Mouse (Mus musculus) c-Kit-positive CD71-negative TER-119-negative erythroid progenitor cells, embryonic 14.5 days (primary cell): ENCODE data around the gene Baiap2.

Source experiments
- DNase-seq: peaks from one replicate; pipeline ENCODE4 v3.0.0-alpha.2; 2013; ENCODE audit warnings: low read depth

Baiap2 gene

DNA sequence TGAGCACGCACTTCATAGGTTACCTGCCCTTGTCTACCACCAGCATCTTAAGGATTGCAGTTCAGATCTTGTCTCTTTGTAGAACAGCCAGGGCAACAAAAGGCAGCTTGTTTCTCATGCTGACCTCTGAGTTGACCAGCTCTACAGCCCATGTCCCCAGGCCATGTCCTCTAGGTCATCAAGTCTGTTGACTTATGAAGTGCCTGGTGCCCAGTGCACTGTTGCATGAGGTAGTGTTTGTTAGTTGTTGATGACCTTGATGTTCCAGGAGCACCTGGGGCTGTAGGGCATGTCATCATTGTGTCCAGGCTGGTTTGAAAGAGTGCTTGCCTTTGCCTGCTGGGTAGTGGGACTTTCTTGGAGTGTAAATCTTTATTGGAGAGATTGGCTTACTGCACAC lies 4.9 kb downstream of the Baiap2 start:
- no peak for DNase-seq

DNA sequence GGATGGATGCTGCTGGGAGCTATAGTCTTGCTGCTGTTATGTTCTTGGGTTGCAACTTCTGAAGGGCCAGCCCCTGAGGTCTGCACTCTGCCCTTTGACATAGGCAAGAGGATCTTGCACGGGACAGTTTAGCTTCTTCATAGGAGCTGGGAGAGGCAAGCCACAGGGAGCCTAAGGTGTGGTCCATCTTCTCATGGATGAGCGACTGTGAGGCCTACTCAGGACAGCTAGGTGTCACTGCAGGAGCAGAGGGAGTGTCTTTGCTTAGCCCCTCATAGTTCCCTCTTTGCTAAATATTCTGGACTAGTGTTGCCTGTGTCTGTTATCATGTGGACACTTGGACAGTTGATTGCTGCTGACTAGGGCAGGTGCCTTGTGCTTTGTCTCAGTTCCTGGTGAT lies 5.3 kb downstream of the Baiap2 start:
- DNase-seq: no peak

DNA sequence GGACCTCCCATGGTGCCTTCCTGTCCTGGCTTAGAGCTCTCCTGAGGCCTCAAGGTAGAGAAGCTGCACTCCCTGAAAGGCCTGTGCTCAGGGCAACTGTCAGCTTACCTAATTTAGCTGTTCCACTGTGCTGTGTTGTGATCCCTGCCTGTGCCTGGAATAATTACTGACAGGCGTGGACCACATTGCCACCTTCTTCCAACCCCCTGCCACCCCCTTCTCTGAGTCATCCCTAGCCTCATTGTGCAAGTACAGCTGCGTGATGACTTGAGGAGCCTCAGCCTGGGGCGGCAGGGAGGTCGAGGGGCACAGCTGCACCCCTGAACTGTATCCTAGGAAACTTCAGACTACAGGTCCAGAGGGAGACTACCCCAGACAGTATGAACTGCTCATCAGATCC lies 5.7 kb downstream of the Baiap2 start:
- DNase-seq: no peak

DNA sequence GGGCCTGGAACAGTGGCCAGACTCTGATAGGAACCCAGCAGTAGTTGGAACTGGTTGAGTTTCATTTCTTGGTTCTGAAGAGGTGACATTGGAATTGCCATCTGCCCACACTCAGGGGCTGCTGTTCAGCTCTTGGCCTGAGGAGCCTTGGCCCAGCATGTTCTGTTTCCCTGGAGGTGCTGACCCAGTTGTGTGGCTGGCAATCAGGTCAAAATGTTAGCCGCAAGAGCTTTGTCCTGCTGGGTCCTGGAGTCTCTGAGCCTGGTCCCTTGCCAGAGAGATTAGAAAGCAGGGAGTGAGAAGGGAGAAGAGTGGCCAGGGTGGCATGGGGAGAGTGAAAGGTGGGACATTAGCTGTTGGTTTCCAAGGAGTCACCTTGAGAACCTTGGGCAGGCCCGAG lies 6.2 kb downstream of the Baiap2 start:
- DNase-seq: no peak

DNA sequence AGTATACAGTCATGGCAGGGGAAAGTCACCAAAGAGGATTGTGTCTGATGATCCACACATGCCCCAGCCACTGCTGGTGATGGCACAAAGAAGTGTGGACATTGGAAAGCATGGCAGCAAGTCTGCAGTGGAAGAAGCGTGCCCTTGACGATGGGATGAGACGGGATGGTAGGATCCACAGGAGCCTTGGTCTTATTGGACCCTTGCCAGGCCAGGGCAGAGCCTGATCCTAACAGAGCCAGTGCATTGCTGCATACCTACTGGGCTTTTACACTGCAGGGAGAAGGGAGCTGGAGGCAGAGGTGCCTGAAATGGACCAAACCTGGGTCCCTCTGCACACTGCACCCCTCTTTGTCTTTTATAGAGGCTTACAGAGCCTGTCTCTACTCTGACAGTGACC lies 8.0 kb downstream of the Baiap2 start:
- no peak for DNase-seq

DNA sequence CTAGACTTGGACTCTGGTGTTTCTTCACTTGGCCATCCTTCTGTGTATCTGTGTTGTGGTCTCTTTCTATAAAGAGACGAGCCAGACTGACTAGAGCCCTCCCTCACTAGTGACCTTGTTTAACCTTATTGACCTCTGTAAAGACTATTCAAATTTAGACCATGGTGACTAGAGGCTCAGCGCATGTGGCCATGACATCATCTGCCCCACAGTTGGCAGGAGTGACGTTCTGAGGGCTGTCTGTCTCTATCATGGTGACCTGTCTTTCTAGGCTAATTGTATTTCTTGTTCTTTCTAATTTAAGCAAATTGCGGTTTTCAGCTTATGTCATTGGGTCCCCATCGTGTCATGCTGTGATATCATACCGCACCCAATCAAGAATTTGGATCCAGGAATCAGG lies 8.8 kb downstream of the Baiap2 start:
- no peak for DNase-seq

DNA sequence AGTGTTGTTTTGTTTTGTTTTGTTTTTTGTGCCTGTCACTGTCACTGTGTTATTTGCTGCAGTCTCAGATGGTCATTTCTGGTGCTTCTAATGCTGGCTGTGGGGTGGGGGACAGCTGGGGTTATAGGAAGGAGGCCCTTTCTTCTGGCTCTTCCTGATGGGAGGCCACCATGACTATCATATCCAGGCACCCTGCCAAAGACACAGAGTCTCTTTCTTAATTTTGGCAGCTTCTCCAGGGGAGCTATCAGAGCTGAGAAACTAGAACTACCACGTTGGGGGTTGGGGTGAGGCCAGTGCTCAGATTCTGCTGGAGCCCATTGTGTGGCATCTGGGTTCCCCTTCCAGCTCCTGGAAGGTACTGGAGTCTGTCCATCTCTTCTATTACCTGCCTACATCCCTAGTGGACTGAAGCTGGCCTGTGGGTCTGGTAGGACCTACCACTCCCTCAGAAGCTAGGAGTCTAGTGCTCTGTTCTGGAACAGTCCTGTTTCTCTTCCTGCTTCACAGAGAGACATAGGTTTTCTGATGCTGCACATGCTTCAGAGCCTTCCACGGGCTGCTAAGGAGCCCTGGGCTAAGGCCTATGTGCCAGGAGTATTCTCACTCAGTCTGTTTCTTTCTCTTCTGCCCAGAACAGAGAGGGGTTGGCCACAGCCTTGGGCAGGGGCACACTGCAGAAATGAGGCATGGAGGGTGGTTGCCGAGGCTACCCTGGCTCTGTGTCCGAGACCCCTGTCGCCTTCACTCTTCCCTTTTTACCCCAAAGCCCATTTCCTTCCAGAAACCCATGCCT lies 10.1 kb downstream of the Baiap2 start:
- DNase-seq: no peak

DNA sequence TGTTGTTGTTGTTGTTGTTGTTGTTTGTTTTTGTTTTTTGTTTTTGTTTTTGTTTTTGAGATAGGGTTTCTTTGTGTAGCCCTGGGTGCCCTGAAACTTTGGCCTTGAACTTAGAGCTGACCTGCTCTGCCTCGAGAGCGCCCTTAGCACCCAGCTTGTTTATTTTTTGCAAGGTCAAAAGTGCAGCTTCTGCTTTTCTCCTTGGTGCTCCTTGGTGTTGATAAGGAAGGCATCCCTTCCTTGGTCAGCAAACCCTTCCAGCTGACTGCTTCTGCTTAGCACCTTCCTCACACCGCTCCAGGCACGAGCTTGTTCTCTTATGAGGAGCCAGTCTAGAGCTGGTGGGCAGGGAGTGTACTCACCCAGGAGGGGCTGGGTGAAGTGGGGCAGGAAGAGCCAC lies 11.7 kb downstream of the Baiap2 start:
- no peak for DNase-seq

DNA sequence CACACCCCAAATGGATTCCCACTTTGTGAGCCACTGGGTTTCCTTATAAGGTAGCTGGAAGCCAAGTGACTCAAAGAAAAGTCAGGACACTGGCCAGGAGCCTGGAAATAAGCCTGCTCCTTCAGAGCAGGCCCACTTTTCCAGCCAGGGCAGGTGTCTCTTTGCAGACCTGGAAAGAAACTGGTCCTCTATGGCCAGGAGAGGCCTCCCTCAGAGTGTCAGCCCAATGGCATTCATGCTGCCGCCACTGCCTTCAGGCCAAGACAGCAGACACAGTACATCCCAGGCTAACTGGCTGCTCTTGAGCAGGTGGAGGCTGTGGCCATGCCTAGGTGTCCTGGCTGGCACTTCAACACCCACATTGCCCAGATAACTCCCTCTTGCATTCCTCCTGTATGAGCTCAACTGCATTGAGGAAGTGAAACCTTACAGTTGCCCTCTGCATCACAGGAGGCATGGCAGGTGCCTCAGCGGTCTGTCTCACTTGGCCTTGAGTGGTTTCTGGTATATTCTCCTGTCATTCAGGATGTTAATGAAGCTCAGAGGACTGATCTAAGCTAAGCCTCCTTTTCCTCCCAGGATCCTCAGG lies 12.3 kb downstream of the Baiap2 start:
- no peak for DNase-seq

DNA sequence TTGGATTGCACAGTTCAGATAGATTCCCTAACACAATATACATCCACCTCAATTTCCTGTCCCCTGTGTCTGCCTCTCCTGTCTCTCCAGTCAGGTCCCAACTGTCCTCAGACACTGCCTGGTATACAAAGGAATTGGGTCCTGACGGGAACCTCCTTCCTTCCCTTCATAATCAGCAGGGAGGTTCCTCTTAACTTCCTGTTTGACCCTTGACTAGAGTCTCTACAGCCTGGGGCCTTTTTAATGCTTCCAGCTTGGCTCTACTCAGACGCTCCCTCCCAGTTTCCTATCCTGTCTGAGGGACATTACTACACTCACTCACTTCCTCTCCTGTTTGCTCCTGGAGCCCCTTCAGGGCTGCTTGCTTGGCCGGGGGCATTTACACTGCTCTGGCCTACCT lies 12.9 kb downstream of the Baiap2 start:
- no peak for DNase-seq

DNA sequence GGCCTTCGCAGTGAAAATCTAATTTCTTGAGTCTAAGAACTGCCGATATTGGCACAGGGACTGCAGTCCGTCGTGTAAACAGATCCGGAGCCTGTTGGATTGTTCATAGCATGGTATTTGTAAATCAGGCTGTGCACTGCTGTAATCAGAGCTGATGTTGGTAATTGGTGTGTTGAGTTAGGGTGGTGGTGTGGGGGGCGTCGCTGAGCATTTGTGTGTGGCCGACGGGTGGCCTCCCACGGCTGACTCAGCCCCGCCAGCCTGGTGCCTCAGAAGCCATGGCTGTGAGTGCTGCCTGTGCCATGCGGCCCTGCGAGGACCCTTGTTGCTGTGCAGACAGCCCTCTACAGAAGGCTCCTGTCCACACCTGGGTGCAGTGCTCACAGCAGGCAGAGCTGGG lies 14.0 kb downstream of the Baiap2 start:
- DNase-seq: no peak

DNA sequence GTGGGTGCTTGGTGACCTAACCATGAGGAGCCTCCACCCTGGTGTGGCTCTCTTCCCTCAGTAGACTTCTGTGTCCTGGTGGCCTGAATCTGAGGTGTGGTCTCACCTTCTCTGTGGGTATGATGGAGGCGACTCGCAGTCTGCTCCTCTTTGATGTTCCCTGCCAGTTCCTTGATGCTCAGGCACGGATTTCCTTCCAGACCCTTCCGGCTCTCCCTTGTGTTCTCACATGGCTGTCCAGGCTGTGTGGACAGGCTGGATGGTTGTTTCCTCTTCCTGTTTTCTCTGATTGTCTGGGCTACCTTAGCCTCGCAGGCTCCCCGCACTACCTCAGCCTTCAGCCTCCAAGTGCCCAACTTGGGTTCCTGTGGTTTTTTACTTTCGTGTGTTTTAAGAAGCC lies 16.3 kb downstream of the Baiap2 start:
- no peak for DNase-seq

DNA sequence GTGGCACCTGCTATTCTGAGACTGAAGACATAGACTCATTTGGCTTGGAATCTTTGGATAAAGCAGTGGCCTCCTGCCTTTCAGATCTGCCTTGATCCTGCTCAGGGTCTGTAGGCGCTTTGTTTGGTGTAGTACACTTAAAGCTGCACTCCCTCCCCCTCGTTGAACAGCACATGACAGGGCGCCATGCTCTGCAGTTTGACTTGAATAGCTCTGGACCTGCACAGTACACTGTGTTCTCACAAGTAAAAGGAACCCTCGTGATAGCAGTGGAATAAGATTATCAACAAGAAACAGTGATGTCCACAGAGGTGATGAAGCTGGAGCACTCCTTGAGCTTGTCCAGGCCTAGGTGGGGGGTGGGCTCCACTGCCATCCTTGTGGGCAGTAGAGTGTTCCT lies 17.2 kb downstream of the Baiap2 start:
- DNase-seq: no peak

DNA sequence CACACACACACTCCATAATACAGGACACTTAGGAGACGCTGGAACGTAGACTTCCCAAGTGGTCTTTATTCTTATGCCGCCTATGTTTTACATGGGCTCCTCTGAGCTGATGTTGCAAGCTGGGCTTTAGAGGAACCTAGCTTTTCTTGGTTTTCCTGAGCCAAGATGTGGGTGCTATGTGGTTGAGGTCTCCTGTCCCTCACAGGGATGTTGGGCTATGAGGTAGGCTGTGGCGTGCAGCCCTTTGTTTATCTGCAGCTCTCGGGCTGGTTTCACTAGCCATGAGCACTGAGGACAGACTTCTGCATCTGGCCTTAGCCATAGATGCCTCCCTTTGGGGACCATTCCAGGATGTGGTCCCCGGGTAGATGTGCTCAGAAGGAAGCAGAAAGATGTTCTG lies 18.1 kb downstream of the Baiap2 start:
- DNase-seq: no peak

DNA sequence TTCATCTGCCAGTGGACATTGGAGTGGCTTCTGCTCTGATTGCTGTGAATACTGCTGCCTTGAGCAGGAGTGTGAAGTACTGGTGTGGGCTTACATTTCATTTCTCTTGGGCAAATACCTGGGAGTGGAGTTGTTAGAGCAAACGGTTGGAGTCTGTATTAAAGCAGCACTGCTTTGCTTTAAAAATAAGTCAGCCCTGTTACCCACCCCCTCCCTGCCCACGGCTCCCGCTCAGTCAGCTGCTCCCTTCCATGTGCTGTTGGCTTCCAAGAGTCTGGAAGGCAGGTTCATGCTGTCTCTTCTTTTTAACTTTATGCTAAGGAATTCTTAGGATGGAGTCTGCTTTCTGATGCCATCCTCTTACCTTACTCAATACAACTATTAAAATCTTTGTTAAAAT lies 18.9 kb downstream of the Baiap2 start:
- DNase-seq: no peak

DNA sequence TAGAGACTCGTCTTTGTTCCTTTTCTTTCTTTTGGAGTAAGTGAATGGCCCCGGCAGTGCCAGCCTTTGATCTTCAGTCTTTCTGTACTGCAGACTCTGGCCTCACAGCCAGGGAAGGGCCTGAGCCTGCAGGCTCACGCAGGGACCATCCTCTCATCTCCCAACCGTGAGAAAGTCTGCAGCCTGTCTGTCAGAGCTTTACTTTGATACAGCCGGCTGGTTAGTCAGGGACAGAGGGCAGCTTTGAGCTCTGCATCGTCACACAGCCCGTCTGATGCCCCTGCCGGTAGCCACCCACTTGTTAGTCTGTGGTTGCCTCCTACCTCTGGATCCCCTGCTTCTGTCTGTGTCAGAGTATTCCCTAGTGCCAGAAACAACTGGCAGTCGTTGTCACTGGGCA lies 22.5 kb downstream of the Baiap2 start:
- no peak for DNase-seq

DNA sequence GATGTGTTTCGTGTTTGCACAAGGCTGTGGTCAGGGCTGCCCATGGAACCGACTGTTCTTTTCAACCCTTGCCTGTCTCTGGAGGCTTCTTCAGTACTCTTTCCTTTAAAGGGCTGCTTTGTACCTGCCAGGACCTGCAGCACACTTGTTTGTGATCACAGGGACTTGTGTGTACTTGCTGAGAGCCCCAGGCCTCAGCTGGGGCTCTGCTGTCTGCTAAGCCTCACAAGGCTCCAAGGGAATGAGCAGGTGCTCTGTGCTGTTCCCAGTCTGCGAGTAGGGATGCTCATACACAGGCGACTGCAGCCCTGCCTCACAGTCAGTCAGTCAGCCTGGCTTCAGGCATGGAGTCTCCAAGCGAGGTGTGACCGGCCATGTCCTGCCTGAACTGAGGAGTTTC lies 23.7 kb downstream of the Baiap2 start:
- DNase-seq: no peak

DNA sequence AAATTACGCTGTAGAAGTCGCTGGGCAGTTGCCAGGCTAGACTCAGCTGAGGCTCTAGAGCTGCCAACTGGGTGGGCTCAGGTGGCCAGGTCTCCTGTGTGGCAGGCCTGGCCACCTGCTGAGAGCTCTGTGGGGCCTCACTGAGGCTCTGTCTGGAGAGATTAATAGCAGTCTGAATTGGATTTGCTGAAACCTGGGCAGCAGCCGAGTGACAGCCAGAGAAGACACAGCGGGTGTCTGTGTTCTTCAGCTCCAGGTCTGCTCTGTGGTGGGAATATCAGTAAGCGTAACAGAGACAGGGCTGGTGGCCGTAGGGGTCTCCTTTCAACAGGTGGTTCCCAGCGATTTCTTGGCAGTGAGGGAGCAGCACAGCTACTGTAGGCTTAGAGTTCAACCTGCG lies 24.8 kb downstream of the Baiap2 start:
- DNase-seq: no peak

DNA sequence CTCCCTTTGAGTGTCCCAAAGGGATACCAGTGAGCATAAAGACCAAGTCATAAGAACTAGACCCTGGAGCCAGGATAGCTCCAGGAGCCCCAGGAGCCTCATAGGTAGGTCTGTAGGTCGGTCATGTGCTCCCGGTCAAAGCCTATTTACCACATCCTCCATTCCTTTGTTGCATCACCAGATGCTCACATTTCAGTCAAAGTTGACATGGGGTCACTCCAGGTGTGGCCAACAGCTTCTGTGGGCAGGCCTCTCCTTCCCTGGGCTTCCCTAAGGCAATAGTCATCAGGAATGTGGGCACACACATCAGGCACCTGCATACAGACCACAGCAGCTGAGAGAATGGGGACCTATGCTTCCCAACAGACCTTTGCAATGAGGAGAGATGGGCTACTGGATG lies 25.3 kb downstream of the Baiap2 start:
- no peak for DNase-seq

DNA sequence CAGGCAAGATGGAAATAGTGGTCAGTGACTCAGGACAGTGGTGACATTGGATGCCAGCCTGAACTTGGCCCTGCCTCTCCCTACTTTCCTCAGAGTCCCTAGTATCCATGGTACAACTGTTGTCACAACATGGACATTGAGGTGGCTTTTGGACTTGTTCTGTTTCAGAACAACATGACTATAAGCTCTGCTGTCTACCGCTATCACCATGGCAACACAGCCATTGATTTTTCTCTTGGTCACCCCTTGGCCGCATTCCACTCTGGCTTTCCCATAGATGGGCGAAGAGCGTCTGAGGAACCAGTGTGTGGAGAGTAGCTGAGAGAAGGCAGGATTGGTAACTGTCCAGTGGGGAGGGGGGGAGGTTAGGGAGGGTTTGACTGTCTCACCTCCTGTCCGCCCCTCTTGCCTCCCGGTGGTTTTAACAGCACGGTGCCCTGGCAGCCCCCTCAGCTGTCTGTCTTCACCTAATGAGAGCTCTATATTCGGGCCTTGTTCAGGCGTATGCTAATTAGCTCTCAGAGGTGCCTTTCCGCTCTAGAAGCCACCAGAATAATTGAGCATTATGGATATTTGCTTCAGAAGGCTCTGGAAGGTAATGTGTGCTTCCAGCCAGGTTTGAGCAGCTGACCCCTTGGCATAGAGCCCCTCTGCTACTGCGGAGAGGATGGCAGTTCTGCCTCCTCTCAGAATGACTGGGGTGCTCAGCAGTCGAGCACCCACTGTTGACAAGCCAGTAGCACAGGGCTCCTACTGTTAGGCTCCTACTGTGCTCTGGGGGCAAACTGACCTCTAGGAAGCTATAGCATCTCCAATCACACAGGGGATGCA lies 27.7 kb downstream of the Baiap2 start:
- no peak for DNase-seq

DNA sequence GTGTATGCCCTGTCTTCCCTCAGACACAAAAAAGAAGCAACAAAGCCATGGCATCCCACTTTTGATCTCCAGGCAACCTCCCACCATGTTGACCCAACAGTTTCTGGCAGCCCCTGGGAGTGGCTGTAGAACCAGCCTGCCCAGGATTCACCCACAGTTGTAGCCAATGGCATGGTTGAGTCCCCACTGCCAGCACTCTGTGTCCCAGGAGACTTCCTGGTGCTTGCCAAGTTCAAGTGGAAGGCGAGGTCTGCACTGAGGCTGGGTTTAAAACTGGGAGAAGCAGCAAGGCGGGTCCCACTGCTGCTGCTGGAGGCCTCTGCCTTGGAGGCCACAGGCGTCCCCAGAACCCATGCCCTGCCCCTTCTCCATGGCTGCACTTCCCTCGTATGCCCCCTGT lies 31.2 kb downstream of the Baiap2 start:
- DNase-seq: no peak

DNA sequence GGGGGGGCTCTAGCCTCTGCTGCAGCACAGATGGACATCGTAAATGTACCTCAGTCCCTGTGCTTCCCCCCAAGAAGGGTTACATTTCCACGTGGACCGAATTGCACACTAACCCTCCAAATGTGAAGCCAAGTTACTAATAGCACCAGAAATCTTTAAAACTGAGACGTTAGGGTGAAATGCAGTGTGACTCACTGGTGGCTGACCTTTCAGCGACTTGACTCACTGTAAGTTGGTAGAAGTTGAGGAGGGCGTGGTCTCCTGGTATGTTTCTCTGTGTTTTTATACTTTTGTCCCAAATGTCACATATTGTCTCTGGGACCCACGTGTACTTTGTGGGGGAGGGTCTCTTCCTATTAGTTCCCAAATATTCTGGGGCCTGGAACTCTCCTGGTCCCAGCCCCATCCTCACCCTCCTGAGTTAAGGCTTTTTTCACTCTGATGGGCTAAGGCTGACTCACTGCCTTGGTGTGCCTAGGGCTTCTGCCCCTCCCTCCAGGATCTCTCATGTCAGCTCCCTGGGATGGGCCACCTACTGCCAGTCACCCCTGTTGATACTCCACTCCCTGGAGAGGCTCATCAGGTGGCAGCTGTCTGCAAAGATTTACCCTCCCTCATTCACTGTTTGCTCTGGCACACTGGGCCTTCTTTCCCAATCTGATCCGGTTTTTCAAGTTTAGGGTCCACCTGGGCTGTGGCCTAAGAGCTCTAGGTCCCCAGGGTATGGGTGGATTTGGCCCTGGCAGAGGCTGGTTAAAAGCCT lies 33.4 kb downstream of the Baiap2 start:
- DNase-seq: no peak

DNA sequence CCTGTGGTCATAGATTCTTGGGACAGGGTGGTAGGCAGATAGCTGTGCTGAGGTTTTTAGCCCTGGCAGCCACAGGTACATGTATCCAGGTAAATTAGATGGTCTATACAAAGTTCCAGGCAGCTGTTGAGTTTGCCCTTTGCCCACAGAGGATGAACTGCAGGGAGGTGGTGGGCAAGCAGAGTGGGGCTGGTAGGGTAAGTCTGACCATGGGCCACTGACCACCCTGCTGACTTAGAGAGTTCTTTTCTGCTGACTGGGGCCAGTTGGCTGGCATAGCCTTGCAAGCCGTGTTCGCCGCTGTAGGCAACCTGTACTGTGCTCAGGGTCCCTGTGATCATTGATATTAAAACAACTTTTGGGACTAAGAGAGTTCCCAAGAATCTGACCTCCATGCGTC lies 36.1 kb downstream of the Baiap2 start:
- no peak for DNase-seq
